Mouse (Mus musculus) Muller cell, postnatal 12 days (primary cell): Measurements from ENCODE around the gene Slc43a3.

ENCODE experiments used
- DNase-seq: peaks from one replicate; pipeline ENCODE4 v3.0.0-alpha.2; 2015; ENCODE audit errors: inconsistent ontology term

Slc43a3 gene

GRCm38 (mm10) chr2:84980188-84980587 is 43.8 kb downstream of the Slc43a3 start, which contains the start of gene Prg2:
Gene Prg2 (plus strand): TSS chr2:84980461.
- no peak for DNase-seq

- no peak for DNase-seq
These were observed 51.6 kb downstream of the Slc43a3 start, which contains the start of gene Prg3 for GRCm38 (mm10) chr2:84987930-84988329. Gene Prg3 (plus strand): TSS chr2:84988215.

GRCm38 (mm10) chr2:84996376-84996775 is 60.0 kb downstream of the Slc43a3 start:
- DNase-seq = no peak

GRCm38 (mm10) chr2:84999486-85000181 is 63.3 kb downstream of the Slc43a3 start:
- DNase-seq = no peak

GRCm38 (mm10) chr2:85001497-85001896 is 65.1 kb downstream of the Slc43a3 start:
- peak; percentile 83 for DNase-seq

GRCm38 (mm10) chr2:85002575-85002974 is 66.2 kb downstream of the Slc43a3 start:
- peak; percentile 34 for DNase-seq

- DNase-seq = no peak
These were observed 68.0 kb downstream of the Slc43a3 start for GRCm38 (mm10) chr2:85004341-85004740.

GRCm38 (mm10) chr2:85006600-85006999 is 70.2 kb downstream of the Slc43a3 start:
- no peak for DNase-seq

- peak; percentile 5 for DNase-seq
These were observed 71.3 kb downstream of the Slc43a3 start for GRCm38 (mm10) chr2:85007729-85008128.
